Mouse (Mus musculus) G1E-ER4 (cell line): Measurements from ENCODE around the gene Rdh11. TPM values are rescaled to one million over a fixed set of nuclear protein-coding genes. Genes with fewer than 3 reads are reported as not detected.

Source experiments
- GATA1 ChIP-seq: IDR thresholded peaks from one replicate; pipeline ENCODE4 v1.8.0; 2012; ENCODE audit warnings: low read length, inconsistent platforms
- polyA plus RNA-seq: library from polyadenylated mRNA; stranded (reverse); fragments of >175 nt; gene quantifications from 2 replicates; pipeline ENCODE4 v1.2.3, GENCODE M21; 2012

Rdh11 gene
- polyA plus RNA-seq = 1.6 and 2.1 TPM in 2 replicates

DNA sequence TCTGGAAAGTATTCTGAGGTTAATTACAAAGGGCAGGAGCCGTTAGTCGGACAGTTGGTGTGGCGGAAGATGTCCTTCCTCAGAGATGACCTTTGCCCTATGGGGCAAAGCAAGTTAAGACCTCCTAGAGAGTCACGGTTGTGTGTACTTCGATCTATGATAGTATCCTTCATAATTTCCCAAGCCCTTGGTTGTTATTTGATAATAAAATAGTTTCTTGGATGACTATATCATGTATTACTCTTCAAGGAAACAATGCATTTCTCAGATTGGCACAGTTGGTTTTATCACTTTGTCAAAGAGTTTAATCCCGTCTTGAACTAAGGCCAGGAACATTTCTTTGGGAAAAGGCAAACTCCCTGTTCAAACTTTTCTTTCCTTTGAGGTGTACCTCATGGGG is at the start of gene Rdh11:
TSS of gene Rdh11 (minus strand) at position 101 of the 400 bp plus-strand sequence.
- no peak for TF ChIP-seq GATA1

DNA sequence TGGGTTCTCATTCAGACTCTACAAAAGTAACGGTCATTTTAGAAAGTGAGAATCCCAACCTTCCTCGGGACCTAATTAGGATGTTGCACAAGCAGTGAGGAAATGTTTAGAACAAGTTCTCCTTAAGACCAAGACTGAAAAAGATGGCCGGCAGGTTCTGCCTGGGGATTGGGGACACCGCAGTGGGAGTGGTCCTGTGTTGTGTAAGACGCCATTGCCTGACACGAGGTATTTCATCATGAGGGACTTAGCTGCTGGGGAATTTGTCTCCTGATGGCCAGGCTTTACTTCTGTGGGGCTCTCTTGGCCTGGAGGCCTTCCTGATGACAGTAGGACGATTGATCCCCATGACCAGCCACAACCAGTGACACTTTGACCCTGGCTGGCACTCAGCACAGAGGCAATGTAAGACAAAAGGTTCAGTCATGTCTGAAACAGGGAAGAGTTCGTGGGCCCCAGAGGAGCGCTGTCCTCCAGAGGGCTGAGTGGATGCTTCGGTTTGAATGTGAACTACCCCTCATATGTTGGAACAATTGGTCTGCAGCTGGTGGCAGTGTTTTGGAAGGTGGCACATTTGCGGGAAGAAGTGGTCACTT is 43.5 kb upstream of the Rdh11 start:
- TF ChIP-seq GATA1 = no peak

DNA sequence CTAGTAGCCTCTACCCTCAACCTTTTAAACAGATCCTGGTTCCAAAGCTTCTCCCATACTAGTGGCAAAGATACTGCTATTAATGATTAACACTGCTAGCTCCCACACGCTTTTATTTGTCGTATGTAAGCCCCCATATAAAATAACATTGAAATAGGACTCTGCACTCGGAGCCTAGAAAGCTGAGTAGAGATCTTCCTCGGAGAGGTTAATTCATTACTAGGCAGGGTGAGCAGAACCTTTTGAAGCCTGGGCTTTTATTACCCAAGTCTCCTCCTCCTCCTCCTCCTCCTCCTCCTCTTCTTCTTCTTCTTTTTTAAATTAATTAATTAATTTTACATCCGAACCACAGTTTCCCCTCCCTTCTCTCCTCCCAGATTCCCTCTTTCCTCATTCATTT is 25.4 kb upstream of the Rdh11 start:
- TF ChIP-seq GATA1 = no peak

DNA sequence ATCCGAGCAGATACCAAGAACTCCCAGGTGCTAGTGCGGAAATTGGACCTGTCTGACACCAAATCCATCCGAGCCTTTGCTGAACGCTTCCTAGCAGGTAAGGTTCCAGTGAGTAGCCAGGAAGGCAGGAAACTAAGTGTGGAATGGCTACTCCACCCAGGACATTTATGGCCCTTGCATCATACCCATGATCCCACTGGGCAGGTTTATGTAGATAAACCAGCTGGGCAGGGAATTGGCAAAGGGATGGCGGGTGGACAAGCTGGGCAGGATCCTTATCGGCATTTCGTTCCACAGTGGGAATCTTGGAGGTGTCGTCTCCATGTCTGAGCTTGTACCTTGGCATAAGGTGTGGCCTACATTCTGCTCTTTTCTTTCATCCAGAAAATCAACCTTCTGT is 19.4 kb upstream of the Rdh11 start:
- TF ChIP-seq GATA1 = no peak

DNA sequence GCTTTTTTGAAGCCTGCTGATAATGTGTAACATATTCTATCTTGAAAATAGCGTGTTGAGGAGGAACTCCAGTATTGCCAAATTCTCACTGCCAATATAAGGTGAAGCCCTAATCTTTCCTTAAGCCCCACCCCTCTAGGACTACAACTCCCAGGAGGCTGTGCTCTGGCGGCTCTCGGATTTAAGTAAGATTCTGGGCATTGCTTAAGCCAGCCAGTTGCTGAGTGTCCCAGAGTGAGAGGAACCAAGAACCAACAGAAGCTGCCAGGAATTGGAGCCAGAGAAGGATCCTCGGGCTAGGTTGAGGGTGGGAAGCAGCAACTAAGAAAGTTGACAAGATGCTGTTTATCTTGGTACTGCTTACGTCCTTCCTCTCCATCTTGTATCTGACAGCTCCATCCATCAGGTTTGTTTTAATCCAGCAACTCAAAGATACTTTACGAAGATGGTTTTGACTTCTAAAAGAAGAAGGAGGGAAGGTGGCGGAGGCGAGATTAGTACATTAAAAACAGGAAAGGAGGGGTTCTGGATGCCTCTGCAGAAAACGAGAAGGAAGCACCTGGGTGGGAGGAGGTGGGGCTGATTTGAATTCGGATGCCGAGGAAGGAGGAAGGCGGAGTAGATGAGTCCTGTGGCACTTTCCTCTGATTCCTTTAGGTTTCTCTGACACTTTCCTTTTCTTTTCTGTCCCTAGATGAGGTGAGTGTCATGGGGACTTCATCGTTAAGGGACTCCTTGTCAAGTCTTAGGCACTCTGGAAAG is 16.8 kb upstream of the Rdh11 start, which contains the start of gene Rdh12:
TSS of gene Rdh12 (plus strand) at position 212 of the 762 bp plus-strand sequence.
- TF ChIP-seq GATA1 = no peak

DNA sequence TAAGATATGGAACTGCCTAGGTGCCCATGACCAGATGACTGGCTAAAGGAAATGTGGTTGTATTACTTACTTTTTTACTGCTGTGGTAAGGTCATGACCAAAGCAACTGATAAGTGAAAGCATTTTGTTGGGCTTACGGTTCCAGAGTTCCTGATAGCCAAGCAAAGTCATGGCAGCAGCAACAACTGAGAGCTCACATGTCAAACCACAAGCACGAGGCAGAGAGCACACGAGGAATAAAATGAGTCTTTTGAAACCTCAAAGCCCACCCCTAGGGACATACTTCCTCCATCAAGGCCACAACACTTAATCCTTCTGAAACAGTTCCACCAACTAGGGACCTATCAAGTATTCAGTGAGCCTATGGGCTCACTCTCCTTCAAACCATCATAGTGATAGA is 9.8 kb upstream of the Rdh11 start:
- TF ChIP-seq GATA1 = no peak

DNA sequence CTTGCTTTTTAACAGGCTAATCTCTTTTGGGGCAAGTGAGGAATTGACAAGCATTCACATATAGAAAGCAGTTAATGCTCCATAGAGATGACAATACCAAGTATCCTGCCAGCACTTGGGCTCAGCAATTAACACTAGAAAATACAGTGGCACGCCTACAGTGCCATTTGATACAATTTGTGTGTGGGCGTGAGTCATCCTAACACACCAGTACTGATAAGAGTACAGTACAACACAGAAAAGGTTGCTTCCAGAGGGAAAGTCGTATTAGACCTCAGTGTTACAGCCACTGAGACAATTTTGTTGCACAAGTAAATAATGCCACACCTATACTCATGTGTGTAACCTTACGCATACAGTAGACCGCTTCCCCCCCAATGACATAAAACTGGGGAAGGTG is 5.0 kb upstream of the Rdh11 start:
- no peak for TF ChIP-seq GATA1

DNA sequence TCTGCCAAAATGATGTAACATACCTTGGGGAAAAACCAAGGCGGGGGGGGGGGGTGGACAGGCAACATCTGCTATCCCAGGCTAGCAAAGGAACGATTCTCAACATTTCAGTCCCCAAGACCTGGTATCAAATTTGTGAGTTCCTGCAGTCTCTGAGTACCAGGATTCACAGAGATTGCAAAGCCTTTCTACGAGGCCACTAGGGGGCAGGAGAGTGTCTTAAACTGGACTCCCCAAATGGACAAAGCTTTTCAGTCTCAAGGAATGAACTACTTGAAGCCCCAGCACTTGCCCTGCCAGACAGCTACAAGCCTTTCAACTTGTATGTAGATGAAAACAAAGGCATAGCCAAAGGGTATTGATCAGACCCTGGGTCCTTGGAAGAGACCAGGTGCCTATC is 1.3 kb upstream of the Rdh11 start:
- no peak for TF ChIP-seq GATA1

DNA sequence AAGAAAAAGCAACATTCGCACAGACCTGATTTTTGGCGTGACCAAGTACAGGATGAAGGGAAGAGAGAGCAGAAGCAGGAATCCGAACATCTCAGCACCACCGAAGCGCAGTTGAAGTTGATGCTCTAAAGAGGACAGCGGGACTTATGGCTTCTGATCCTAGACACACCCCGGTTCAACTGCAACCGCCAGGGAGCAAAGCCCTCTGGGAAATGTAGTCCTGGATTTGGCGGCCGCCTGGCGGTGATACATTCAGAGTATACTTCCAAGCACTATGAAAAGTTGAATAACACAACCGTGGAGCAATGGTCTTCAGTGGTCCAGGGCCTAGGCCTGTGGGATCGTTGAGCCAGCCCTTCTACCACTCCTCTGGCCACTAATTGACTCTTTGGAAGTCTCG is 392 bp downstream of the Rdh11 start:
- TF ChIP-seq GATA1 = no peak

DNA sequence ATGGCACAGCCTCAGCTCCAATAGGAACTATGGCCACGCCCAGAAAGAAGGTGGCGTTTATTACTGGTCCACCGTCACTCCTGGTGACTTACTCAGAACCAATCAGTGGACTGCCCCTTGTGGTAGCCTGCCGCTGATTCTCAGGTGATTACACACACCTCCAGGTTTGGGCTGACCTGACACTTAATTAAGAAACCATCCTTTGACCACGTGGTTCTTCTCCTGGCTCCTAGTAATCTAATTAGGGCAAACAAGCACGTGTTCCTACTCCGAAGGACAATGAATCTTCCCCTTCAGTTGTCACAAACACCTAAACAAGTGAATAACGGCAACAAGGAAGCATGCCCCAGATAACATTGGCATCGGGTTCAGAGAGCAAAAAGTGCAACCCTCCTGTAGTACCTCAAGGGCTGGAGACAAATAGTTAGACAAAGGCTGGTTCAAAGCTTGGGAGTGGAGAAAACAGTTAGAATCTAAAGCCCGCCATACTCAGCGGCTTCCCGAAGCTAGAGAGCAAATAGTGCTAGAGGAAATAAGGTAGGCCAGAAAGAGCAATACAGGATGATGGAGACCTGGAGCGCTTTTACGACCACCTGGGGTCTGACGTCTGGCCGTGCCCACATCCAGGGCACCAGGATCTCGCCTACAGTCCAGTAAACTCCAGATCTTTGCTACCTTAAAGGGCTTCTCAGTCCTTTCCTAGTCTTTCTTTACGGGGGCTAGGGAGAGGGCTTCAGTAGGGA is 991 bp downstream of the Rdh11 start:
- no peak for TF ChIP-seq GATA1

DNA sequence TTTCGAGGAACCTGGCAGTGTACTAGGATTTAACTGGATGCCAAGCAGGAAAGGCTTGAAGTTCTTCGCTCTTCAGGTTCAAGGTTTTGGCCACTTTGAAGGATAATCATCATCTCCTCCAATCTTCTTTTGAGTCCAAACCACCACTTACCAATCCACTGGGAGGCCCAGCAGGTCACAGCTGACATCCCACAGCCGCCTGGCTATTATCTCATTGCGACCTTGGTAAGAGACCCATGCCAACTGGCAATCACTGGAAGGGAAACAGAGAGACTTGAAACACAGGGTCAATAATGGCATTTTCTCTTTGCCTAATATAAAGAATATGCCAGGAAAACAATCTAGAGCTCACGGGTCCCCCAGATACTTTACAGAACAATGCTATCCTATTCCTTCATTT is 16.1 kb downstream of the Rdh11 start:
- no peak for TF ChIP-seq GATA1

DNA sequence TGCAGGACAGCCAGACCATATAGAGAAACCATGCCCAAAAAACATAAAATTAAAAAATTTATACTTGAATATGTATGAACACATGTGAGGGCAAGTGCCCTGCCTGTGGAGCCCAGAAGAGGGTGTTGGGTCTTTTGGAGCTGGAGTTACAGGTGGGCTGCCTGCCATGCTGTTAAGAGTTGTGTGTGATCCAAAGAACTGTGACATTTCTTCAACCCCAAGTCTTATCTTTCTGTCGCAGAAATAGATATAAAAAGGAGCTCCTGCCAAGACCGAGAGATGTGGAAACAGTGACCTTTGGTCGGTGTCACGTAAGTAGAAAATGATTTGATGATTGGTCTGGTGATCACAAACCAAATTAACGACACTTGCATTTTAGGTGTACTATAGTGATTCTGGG is 18.4 kb downstream of the Rdh11 start:
- no peak for TF ChIP-seq GATA1

DNA sequence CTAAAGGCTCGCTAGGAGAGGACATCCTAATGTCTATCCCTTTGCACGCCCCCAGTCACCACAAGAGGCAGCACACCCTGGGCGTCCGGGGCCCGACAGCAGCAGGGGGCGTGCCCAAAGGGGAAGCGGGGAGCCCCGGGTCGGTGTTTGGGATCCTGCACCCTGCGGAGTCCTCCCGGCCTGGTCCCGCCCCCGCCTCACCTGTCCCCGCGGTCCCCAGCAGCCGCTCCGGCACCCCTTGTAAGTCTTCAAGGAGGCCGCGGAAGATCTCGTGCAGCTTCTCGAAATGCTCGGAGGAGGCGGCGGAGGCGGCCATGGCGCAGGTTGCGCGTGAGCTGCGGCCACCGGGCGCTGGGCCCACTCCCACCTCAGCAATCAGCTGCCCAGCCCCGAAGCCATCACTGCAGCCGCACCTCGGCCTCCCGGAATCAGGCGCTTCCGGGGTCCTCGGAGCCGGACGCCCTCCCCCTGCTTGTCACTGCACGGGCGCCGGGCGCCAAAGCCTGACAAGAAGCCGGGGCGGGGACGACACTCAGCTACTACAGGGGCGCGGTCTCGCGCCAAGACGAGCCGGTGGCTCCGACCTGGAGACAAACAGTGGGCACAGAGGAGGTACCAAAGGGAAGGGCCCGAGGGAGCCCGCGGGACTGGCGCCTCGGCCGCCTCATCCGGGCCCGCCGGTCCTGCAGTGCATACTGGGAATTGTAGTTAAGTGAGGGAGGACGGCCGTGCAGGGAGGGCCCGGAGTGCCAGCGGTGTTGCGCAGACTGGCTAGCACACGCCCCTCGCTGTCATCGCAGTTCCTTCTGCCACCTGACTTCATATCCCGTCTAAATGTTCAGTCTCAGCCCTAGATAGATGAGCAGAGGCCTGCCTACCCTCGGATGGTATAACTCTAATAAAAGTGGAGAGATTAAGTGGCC is 19.8 kb downstream of the Rdh11 start, which contains the start of gene Vti1b:
TSS of gene Vti1b (minus strand) at position 649 of the 923 bp plus-strand sequence.
- TF ChIP-seq GATA1 = no peak

DNA sequence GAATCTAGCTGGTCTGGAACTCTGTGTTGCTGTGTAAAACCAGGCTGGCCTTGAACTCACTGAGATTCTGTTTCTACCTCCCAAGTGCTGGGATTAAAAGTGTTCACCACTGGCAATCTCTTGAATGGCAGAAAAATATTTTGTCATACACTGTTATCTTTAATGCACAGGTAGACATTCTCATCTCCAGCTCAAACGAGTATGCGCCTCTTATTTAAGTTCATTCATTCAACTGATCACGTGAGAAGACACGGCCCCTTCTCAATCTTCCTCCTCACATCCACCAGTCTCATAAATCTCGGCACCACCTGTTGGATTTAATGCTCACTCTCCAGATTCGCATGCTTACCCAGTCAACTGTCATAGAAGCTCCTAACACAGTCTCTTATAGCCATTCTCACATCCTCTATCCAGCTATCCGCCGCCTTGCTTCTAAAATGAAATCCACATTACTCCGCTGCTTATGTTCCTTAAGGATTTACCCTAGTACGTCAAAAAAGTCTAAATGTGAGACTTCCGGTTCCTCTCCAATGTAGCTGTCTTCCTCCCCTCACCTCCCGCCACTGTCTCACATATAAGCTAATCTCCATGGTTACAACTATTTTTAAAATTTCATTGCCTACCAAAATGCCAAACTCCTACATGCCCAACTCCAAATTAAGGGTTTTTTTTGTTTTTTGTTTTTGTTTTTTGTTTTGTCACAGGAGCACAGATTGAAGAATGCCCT is 20.7 kb downstream of the Rdh11 start:
- no peak for TF ChIP-seq GATA1

DNA sequence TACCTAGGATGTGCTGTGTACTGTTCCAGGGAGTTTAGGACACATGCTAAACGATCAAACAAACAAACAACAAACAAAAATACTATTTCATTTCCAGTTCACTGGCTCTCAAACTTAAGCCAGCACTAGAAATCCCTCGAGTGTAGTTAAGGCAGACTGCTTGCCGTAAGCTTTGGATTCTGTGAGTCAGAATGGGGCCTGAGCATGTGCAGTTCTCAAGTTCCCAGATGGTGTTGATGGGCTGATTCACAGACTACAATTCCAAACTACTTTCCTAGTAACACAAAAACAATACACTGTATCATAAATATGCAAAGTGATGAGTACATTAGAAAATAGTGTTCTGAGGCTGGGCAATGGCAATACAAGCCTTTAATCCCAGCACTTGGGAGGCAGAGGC is 21.7 kb downstream of the Rdh11 start:
- TF ChIP-seq GATA1 = no peak
